Mouse (Mus musculus) forebrain, embryonic 11.5 days (tissue): ENCODE measurements around the gene Map2k2. TPM values are rescaled to one million over a fixed set of nuclear protein-coding genes. Genes with fewer than 3 reads are reported as not detected.
A peak's percentile ranks its signal among the peaks of the same experiment; 100 is the strongest.

Experiments used
- ATAC-seq: fragments of 200-750 bp; cut with Nextera tagmentation; replicated peaks from 2 replicates; pipeline ENCODE4 v1.8.0; 2017; ENCODE audit warnings: moderate TSS enrichment; ENCODE audit not compliant: low FRiP score
- DNase-seq: peaks from one replicate; pipeline ENCODE4 v3.0.0-alpha.2; 2017; ENCODE audit warnings: low spot score
- H3K27ac ChIP-seq: fragments of 300-500 bp; sonication (generic); 2 replicates; pipeline ENCODE4 v1.5.1; 2014; ENCODE audit warnings: low read depth, low read length
- H3K27me3 ChIP-seq: fragments of 300-500 bp; sonication (generic); 2 replicates; pipeline ENCODE4 v1.6.1; 2014; ENCODE audit warnings: mild to moderate bottlenecking, low read length, mixed read lengths; ENCODE audit not compliant: control insufficient read depth, insufficient read depth
- H3K36me3 ChIP-seq: fragments of 300-500 bp; sonication (generic); 2 replicates; pipeline ENCODE4 v1.6.1; 2014; ENCODE audit warnings: mild to moderate bottlenecking, low read length, moderate library complexity, mixed read lengths; ENCODE audit not compliant: control insufficient read depth, insufficient read depth
- H3K4me1 ChIP-seq: fragments of 300-500 bp; sonication (generic); replicated peaks from 2 replicates; pipeline ENCODE4 v1.6.1; 2014; ENCODE audit warnings: low read length, mixed read lengths; ENCODE audit not compliant: control insufficient read depth, insufficient read depth
- H3K4me2 ChIP-seq: fragments of 300-500 bp; sonication (generic); 2 replicates; pipeline ENCODE4 v1.6.1; 2014; ENCODE audit warnings: low read depth, mild to moderate bottlenecking, low read length, moderate library complexity, mixed read lengths; ENCODE audit not compliant: severe bottlenecking
- H3K4me3 ChIP-seq: fragments of 300-500 bp; sonication (generic); 2 replicates; pipeline ENCODE4 v1.5.1; 2014; ENCODE audit warnings: low read depth, low read length
- H3K9ac ChIP-seq: fragments of 300-500 bp; sonication (generic); 2 replicates; pipeline ENCODE4 v1.6.1; 2014; ENCODE audit warnings: low read length
- H3K9me3 ChIP-seq: fragments of 300-500 bp; sonication (generic); 2 replicates; pipeline ENCODE4 v1.6.1; 2016; ENCODE audit warnings: low read length, mixed read lengths; ENCODE audit not compliant: control insufficient read depth
- WGBS: fragments of 180-500 bp; shearing (Covaris S2); extraction: QIAGEN DNeasy Blood & Tissue Kit; methylation state at CpG from one replicate; pipeline ENCODE4 v1.1.7; 2014; 5-methylcytosine and 5-hydroxymethylcytosine counted together
- polyA plus RNA-seq: library from polyadenylated mRNA; unstranded; fragments of >200 nt; fragmentation: Nextera tagmentation; extraction: Ambion mirVana; gene quantifications from 2 replicates; pipeline ENCODE4 v1.2.1, GENCODE M21; 2014

Gene Map2k2
- polyA plus RNA-seq, 1 experiment from 2014 or later, result 212 TPM

- no peak overlapping the region for H3K9ac ChIP-seq
- 0 out of 2 replicates have a peak, but pooled peaks cover 2% of the 10 kb centered on the region for H3K27me3 ChIP-seq
- no peak overlapping the region for H3K4me3 ChIP-seq
- DNase-seq, result no peak
- no peak for ATAC-seq
- no peaks in the 10 kb centered on the region for H3K4me1 ChIP-seq
- H3K27ac ChIP-seq, result no peak overlapping the region
- WGBS, result 92% methylated on average over 2 of the region's 2 CpGs
- peaks cover 15% of the 10 kb centered on the region; the same call in 1 of the 2 replicates for H3K36me3 ChIP-seq
- H3K4me2 ChIP-seq, result no peak overlapping the region
- H3K9me3 ChIP-seq, result no peaks in the 10 kb centered on the region
Measured at GRCm38 (mm10) chr10:81122889-81123288, 17.2 kb downstream of the Map2k2 start.

GRCm38 (mm10) chr10:81123500-81123899 lies 17.8 kb downstream of the Map2k2 start:
- H3K9ac ChIP-seq, result no peak overlapping the region
- no peak overlapping the region for H3K4me3 ChIP-seq
- no peak for ATAC-seq
- no peak for DNase-seq
- H3K36me3 ChIP-seq, result peaks cover 13% of the 10 kb centered on the region; the same call in 1 of the 2 replicates
- peaks cover 3% of the 10 kb centered on the region; the same call in 1 of the 2 replicates for H3K27me3 ChIP-seq
- H3K4me1 ChIP-seq, result no peaks in the 10 kb centered on the region
- no peak overlapping the region for H3K4me2 ChIP-seq
- no peak overlapping the region for H3K27ac ChIP-seq
- no peaks in the 10 kb centered on the region for H3K9me3 ChIP-seq
- 87% methylated on average over 11 of the region's 11 CpGs for WGBS

- ATAC-seq (no peak), DNase-seq (no peak)
- H3K27me3 ChIP-seq, result peaks cover 33% of the 10 kb centered on the region
- no peak overlapping the region for H3K4me2 ChIP-seq
- H3K36me3 ChIP-seq, result no peaks in the 10 kb centered on the region
- H3K27ac ChIP-seq, result no peak overlapping the region
- no peak overlapping the region for H3K9ac ChIP-seq
- H3K4me1 ChIP-seq, result peaks cover 17% of the 10 kb centered on the region
- no peaks in the 10 kb centered on the region for H3K9me3 ChIP-seq
- no peak overlapping the region for H3K4me3 ChIP-seq
- 3% methylated on average over 16 of the region's 16 CpGs for WGBS
Measured at GRCm38 (mm10) chr10:81134181-81134587, 28.5 kb downstream of the Map2k2 start.

- DNase-seq (peak; percentile 78), ATAC-seq (no peak)
- H3K4me3 ChIP-seq, result peak within 1 kb of the TSS; percentile 74
- peak within 1 kb of the TSS; percentile 91 for H3K27ac ChIP-seq
- H3K9ac ChIP-seq, result peak within 1 kb of the TSS; percentile 83
- H3K9me3 ChIP-seq, result no peaks in the 10 kb centered on the region
- H3K36me3 ChIP-seq, result no peaks in the 10 kb centered on the region
- peak within 1 kb of the TSS; percentile 100 for H3K4me2 ChIP-seq
- peaks cover 33% of the 10 kb centered on the region for H3K27me3 ChIP-seq
- 3% methylated on average over 39 of the region's 41 CpGs for WGBS
- peaks cover 20% of the 10 kb centered on the region for H3K4me1 ChIP-seq
Measured at GRCm38 (mm10) chr10:81134966-81135681, 29.4 kb downstream of the Map2k2 start, which contains the start of gene Zbtb7a. TSS of gene Zbtb7a (plus strand) at chr10:81135220.

- peaks cover 29% of the 10 kb centered on the region for H3K27me3 ChIP-seq
- H3K4me3 ChIP-seq, result peak overlapping the region; percentile 74
- WGBS, result 1% methylated on average over 78 of the region's 86 CpGs
- peak; percentile 16 for ATAC-seq
- peak; percentile 85 for DNase-seq
- peak overlapping the region; percentile 100 for H3K4me2 ChIP-seq
- peak overlapping the region; percentile 91 for H3K27ac ChIP-seq
- peak overlapping the region; percentile 83 for H3K9ac ChIP-seq
- no peaks in the 10 kb centered on the region for H3K36me3 ChIP-seq
- H3K4me1 ChIP-seq, result peaks cover 23% of the 10 kb centered on the region
- no peaks in the 10 kb centered on the region for H3K9me3 ChIP-seq
Measured at GRCm38 (mm10) chr10:81135831-81136705, 30.4 kb downstream of the Map2k2 start.

GRCm38 (mm10) chr10:81136706-81137231 lies 31.1 kb downstream of the Map2k2 start:
- Histone ChIP-seq H3K36me3 (no peaks in the 10 kb centered on the region), H3K27ac (peak overlapping the region; percentile 91), H3K9me3 (no peaks in the 10 kb centered on the region), H3K4me3 (peak overlapping the region; percentile 74), H3K4me2 (peak overlapping the region; percentile 100), H3K9ac (peak overlapping the region; percentile 83), H3K27me3 (peaks cover 29% of the 10 kb centered on the region), H3K4me1 (peaks cover 23% of the 10 kb centered on the region)
- WGBS, result 2% methylated on average over 35 of the region's 50 CpGs
- DNase-seq (peak; percentile 93), ATAC-seq (peak; percentile 48)

- WGBS, result under 1% methylated on average over 66 of the region's 89 CpGs
- H3K4me3 ChIP-seq, result peak overlapping the region; percentile 74
- H3K4me1 ChIP-seq, result peaks cover 23% of the 10 kb centered on the region
- no peaks in the 10 kb centered on the region for H3K36me3 ChIP-seq
- peak overlapping the region; percentile 100 for H3K4me2 ChIP-seq
- peak overlapping the region; percentile 91 for H3K27ac ChIP-seq
- H3K27me3 ChIP-seq, result peaks cover 29% of the 10 kb centered on the region
- peak overlapping the region; percentile 75 for H3K9ac ChIP-seq
- ATAC-seq (peak; percentile 94), DNase-seq (peak; percentile 100)
- no peaks in the 10 kb centered on the region for H3K9me3 ChIP-seq
Measured at GRCm38 (mm10) chr10:81137252-81138130, 31.8 kb downstream of the Map2k2 start.
